Mouse (Mus musculus): ENCODE results near the gene Zdhhc15.

- TF ChIP-seq CTCF (IDR thresholded peaks at IDR 0.05; ENCODE audit: low read depth) (no peak), EP300 (optimal IDR thresholded peaks at IDR 0.05) (no peak)
Measured at GRCm38 (mm10) chrX:104707935-104708334, 37.1 kb upstream of the Zdhhc15 start.

Data from stomach, postnatal 0 days (tissue).